Mouse (Mus musculus): Measurements from ENCODE around the gene Dab2. TPM values are rescaled to one million over a fixed set of nuclear protein-coding genes. Genes with fewer than 3 reads are reported as not detected.

Gene Dab2
- polyA plus RNA-seq, 1 experiment from 2014 or later: 81.8 TPM

DNA sequence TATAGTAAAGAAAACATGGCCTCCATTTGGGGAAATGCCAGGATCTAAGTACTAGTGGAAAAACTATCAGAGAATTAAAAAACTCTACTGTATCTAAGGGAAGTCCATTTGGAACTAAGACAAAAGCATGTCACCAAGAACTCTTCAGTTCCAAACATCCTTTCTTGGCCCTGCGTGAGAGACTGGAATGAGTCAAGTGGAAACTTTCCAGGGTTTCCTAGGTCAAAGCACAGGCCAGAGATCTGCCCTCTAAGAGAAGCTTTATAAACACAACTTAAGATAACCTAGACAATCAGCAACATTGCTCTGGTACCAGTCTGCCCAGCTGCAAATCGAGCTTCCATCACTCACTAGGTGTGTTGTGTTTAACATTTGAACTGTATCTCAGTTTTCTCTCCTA is 31.8 kb downstream of the Dab2 start:
- no peak overlapping the region for H3K27ac ChIP-seq
- H3K4me1 ChIP-seq: no peaks in the 10 kb centered on the region
- no peak overlapping the region for H3K4me2 ChIP-seq
- no peak overlapping the region for H3K9ac ChIP-seq
- H3K9me3 ChIP-seq: no peaks in the 10 kb centered on the region
- no peaks in the 10 kb centered on the region for H3K27me3 ChIP-seq
- H3K4me3 ChIP-seq: no peak overlapping the region
- no peak for ATAC-seq (ENCODE audit: insufficient number of reproducible peaks, insufficient read depth, low FRiP score, low TSS enrichment, low read depth)
- no peaks in the 10 kb centered on the region for H3K36me3 ChIP-seq
- WGBS: 68% methylated on average over 2 of the region's 2 CpGs

GRCm38 (mm10) chr15:6334664-6335206 is 35.1 kb downstream of the Dab2 start:
- peaks cover 9% of the 10 kb centered on the region for H3K4me1 ChIP-seq
- no peaks in the 10 kb centered on the region for H3K27me3 ChIP-seq
- no peaks in the 10 kb centered on the region for H3K9me3 ChIP-seq
- H3K36me3 ChIP-seq: no peaks in the 10 kb centered on the region
- no peak overlapping the region for H3K4me3 ChIP-seq
- H3K27ac ChIP-seq: no peak overlapping the region
- no peak overlapping the region for H3K9ac ChIP-seq
- WGBS: 87% methylated on average over 1 of the region's 1 CpGs
- H3K4me2 ChIP-seq: no peak overlapping the region
- ATAC-seq (ENCODE audit: insufficient number of reproducible peaks, insufficient read depth, low FRiP score, low TSS enrichment, low read depth): no peak

GRCm38 (mm10) chr15:6339767-6340166 is 40.2 kb downstream of the Dab2 start:
- H3K4me3 ChIP-seq: no peak overlapping the region
- H3K27me3 ChIP-seq: no peaks in the 10 kb centered on the region
- H3K4me2 ChIP-seq: no peak overlapping the region
- H3K4me1 ChIP-seq: peaks cover 9% of the 10 kb centered on the region
- no peak overlapping the region for H3K27ac ChIP-seq
- WGBS: 61% methylated on average over 5 of the region's 5 CpGs
- no peaks in the 10 kb centered on the region for H3K36me3 ChIP-seq
- no peak overlapping the region for H3K9ac ChIP-seq
- ATAC-seq (ENCODE audit: insufficient number of reproducible peaks, insufficient read depth, low FRiP score, low TSS enrichment, low read depth): no peak
- no peaks in the 10 kb centered on the region for H3K9me3 ChIP-seq

DNA sequence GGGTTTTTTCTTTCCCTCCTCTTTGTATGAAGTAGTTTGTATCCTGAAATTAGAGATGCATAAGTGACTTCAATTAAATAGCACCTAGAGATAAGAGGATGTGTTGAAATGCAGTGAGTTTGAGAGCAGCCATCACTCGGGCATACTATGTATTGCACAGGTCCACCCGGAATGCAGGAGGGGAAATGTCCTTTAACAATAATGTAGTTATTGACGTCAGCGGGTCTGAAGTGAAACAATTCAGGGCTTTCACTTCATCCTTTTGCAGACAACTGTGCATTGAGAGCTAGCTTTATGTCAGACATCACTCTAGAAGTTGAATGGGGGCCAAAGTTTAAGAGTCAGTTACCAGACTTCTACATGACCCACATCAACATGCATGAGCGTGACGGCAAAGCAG is 40.8 kb downstream of the Dab2 start:
- Histone ChIP-seq H3K27ac (no peak overlapping the region), H3K4me2 (no peak overlapping the region), H3K36me3 (no peaks in the 10 kb centered on the region), H3K9me3 (no peaks in the 10 kb centered on the region), H3K9ac (no peak overlapping the region), H3K27me3 (no peaks in the 10 kb centered on the region), H3K4me1 (peaks cover 9% of the 10 kb centered on the region), H3K4me3 (no peak overlapping the region)
- WGBS: 83% methylated on average over 6 of the region's 6 CpGs
- no peak for ATAC-seq (ENCODE audit: insufficient number of reproducible peaks, insufficient read depth, low FRiP score, low TSS enrichment, low read depth)

- WGBS: 77% methylated on average over 6 of the region's 6 CpGs
- ATAC-seq (ENCODE audit: insufficient number of reproducible peaks, insufficient read depth, low FRiP score, low TSS enrichment, low read depth): no peak
These were observed 41.8 kb downstream of the Dab2 start for GRCm38 (mm10) chr15:6341427-6341826.

GRCm38 (mm10) chr15:6353901-6354300 is 54.3 kb downstream of the Dab2 start:
- Histone ChIP-seq H3K9ac (no peak overlapping the region), H3K9me3 (no peaks in the 10 kb centered on the region), H3K4me3 (no peak overlapping the region), H3K4me2 (no peak overlapping the region), H3K27me3 (no peaks in the 10 kb centered on the region), H3K36me3 (no peaks in the 10 kb centered on the region), H3K4me1 (no peaks in the 10 kb centered on the region), H3K27ac (no peak overlapping the region)
- WGBS: 89% methylated on average over 3 of the region's 3 CpGs
- ATAC-seq (ENCODE audit: insufficient number of reproducible peaks, insufficient read depth, low FRiP score, low TSS enrichment, low read depth): no peak

More at GRCm38 (mm10) chr15:6341427-6341826, 41.8 kb downstream of the Dab2 start:
- Histone ChIP-seq H3K4me2 (no peak overlapping the region), H3K36me3 (no peaks in the 10 kb centered on the region), H3K4me1 (peaks cover 9% of the 10 kb centered on the region), H3K27ac (no peak overlapping the region), H3K27me3 (no peaks in the 10 kb centered on the region), H3K4me3 (no peak overlapping the region), H3K9ac (no peak overlapping the region), H3K9me3 (no peaks in the 10 kb centered on the region)

GRCm38 (mm10) chr15:6359859-6360258 is 60.3 kb downstream of the Dab2 start:
- no peaks in the 10 kb centered on the region for H3K27me3 ChIP-seq
- H3K9ac ChIP-seq: no peak overlapping the region
- no peak overlapping the region for H3K27ac ChIP-seq
- no peak for ATAC-seq (ENCODE audit: insufficient number of reproducible peaks, insufficient read depth, low FRiP score, low TSS enrichment, low read depth)
- no peaks in the 10 kb centered on the region for H3K4me1 ChIP-seq
- H3K4me3 ChIP-seq: no peak overlapping the region
- H3K9me3 ChIP-seq: no peaks in the 10 kb centered on the region
- no peaks in the 10 kb centered on the region for H3K36me3 ChIP-seq
- no peak overlapping the region for H3K4me2 ChIP-seq
- 84% methylated on average over 2 of the region's 2 CpGs for WGBS

DNA sequence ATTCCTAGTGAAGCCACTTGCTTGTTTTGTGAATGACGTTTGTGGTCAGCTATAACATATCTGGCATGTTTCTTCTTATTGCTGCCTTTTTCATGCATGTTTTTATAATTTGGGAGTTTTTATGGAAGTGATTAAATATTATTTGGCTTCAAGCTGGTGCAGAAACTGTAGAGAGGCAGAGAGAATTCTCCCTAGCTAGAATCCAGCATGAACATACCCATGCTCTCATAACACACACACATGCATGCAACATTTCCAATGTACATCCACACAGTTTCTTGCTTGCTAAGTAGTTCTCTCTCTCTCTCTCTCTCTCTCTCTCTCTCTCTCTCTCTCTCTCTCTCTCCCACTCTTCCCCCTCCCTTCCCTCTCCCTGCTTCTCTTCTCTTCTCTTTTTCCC is 70.4 kb downstream of the Dab2 start:
- no peaks in the 10 kb centered on the region for H3K9me3 ChIP-seq
- no peak for ATAC-seq (ENCODE audit: insufficient number of reproducible peaks, insufficient read depth, low FRiP score, low TSS enrichment, low read depth)
- no peaks in the 10 kb centered on the region for H3K27me3 ChIP-seq
- H3K9ac ChIP-seq: no peak overlapping the region
- WGBS: 9% methylated on average over 1 of the region's 1 CpGs
- peaks cover 27% of the 10 kb centered on the region for H3K4me1 ChIP-seq
- no peak overlapping the region for H3K4me2 ChIP-seq
- no peak overlapping the region for H3K27ac ChIP-seq
- no peak overlapping the region for H3K4me3 ChIP-seq
- no peaks in the 10 kb centered on the region for H3K36me3 ChIP-seq

DNA sequence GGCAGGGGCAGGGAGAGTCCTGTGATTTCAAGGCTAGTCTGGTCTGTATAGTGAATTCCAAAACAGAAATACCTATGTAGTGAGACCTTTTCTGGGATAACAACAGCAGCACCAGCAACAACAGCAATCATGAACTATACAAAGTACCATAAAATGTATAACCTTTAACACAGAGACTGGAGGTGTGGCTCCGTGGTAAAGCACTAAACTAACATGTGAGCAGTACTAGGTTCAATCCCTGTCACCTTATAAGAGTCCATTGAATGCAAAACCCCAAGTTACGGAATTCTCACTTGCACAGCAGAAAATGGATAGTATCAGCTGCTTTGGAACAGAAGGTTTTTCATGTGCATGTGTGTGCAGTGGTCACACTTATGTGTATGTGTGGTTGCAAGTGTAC is 71.9 kb downstream of the Dab2 start:
- no peaks in the 10 kb centered on the region for H3K36me3 ChIP-seq
- WGBS: 92% methylated on average over 2 of the region's 2 CpGs

GRCm38 (mm10) chr15:6375016-6375415 is 75.4 kb downstream of the Dab2 start:
- H3K36me3 ChIP-seq: no peaks in the 10 kb centered on the region
- no peak for ATAC-seq (ENCODE audit: insufficient number of reproducible peaks, insufficient read depth, low FRiP score, low TSS enrichment, low read depth)
- no peak overlapping the region for H3K27ac ChIP-seq
- H3K27me3 ChIP-seq: no peaks in the 10 kb centered on the region
- H3K4me3 ChIP-seq: no peak overlapping the region
- 74% methylated on average over 13 of the region's 13 CpGs for WGBS
- H3K4me2 ChIP-seq: no peak overlapping the region
- peaks cover 20% of the 10 kb centered on the region for H3K4me1 ChIP-seq
- H3K9me3 ChIP-seq: no peaks in the 10 kb centered on the region
- H3K9ac ChIP-seq: no peak overlapping the region

More for the DNA sequence above, 71.9 kb downstream of the Dab2 start:
- Histone ChIP-seq H3K4me1 (peaks cover 32% of the 10 kb centered on the region), H3K27me3 (no peaks in the 10 kb centered on the region), H3K4me2 (no peak overlapping the region), H3K9ac (no peak overlapping the region), H3K27ac (no peak overlapping the region; the same call in 1 of the 2 replicates), H3K9me3 (no peaks in the 10 kb centered on the region), H3K4me3 (no peak overlapping the region)
- no peak for ATAC-seq (ENCODE audit: insufficient number of reproducible peaks, insufficient read depth, low FRiP score, low TSS enrichment, low read depth)

DNA sequence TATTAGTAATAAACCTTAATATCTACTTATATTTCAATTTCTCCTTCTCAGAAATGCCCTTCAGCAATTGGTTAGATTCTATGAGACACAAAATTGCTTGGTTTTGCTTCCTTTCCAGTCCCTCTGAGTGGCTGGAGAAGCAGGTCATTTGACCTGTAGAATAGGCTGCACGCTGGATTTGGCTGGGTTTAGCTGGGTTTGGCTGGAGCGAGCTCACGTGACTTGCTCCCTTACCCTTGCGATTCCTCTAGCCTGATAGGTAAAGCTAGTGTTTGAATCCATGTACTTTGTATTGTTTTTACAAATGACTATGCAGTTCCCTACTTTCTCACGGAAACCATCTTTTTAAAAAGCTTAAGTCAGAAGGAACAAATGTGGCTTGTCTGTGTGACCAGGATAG is 76.4 kb downstream of the Dab2 start:
- H3K27me3 ChIP-seq: no peaks in the 10 kb centered on the region
- no peak overlapping the region for H3K9ac ChIP-seq
- H3K4me2 ChIP-seq: no peak overlapping the region
- WGBS: 60% methylated on average over 5 of the region's 5 CpGs
- H3K4me1 ChIP-seq: peaks cover 16% of the 10 kb centered on the region
- no peaks in the 10 kb centered on the region for H3K9me3 ChIP-seq
- ATAC-seq (ENCODE audit: insufficient number of reproducible peaks, insufficient read depth, low FRiP score, low TSS enrichment, low read depth): no peak
- no peak overlapping the region for H3K27ac ChIP-seq
- H3K4me3 ChIP-seq: no peak overlapping the region
- H3K36me3 ChIP-seq: no peaks in the 10 kb centered on the region

GRCm38 (mm10) chr15:6376785-6377184 is 77.2 kb downstream of the Dab2 start:
- H3K4me1 ChIP-seq: peaks cover 8% of the 10 kb centered on the region
- 74% methylated on average over 11 of the region's 11 CpGs for WGBS

More at GRCm38 (mm10) chr15:6376785-6377184, 77.2 kb downstream of the Dab2 start:
- no peak overlapping the region for H3K4me2 ChIP-seq
- H3K27me3 ChIP-seq: no peaks in the 10 kb centered on the region
- no peaks in the 10 kb centered on the region for H3K9me3 ChIP-seq
- no peaks in the 10 kb centered on the region for H3K36me3 ChIP-seq
- no peak overlapping the region for H3K27ac ChIP-seq
- no peak overlapping the region for H3K9ac ChIP-seq
- no peak overlapping the region for H3K4me3 ChIP-seq
- ATAC-seq (ENCODE audit: insufficient number of reproducible peaks, insufficient read depth, low FRiP score, low TSS enrichment, low read depth): no peak

Data from embryonic facial prominence, embryonic 13.5 days (tissue).